In genomic region chr8:122550234-122550994, GRCm38 (mm10) we compare ENCODE assay signal across 8 mouse cellular contexts. TPM values are rescaled to one million over a fixed set of nuclear protein-coding genes. Genes with fewer than 3 reads are reported as not detected.
A peak's percentile ranks its signal among the peaks of the same experiment; 100 is the strongest.
DNase-seq lines count a peak whose midpoint lies in the region; ATAC-seq and TF ChIP-seq lines count a peak whose summit lies in the region.

No protein-coding gene starts in this region.

- H3K9ac ChIP-seq in heart, embryonic 12.5 days, result peak overlapping the region; percentile 91
- H3K9ac ChIP-seq in kidney, postnatal 0 days (ENCODE audit: low read depth, low read length), result peak overlapping the region; percentile 92

- 2% methylated on average over 51 of the region's 52 CpGs for WGBS in heart, embryonic 12.5 days
- WGBS in kidney, postnatal 0 days, result 3% methylated on average over 52 of the region's 52 CpGs

- H3K27me3 ChIP-seq in heart, embryonic 12.5 days (replicated peaks), result no peaks in the 10 kb centered on the region
- H3K27me3 ChIP-seq in kidney, postnatal 0 days (ENCODE audit: insufficient read depth, low read length), result no peaks in the 10 kb centered on the region

- peak; percentile 12 for ATAC-seq in heart, embryonic 12.5 days (ENCODE audit: insufficient number of reproducible peaks, low FRiP score)
- peak; percentile 43 for ATAC-seq in kidney, postnatal 0 days (replicated peaks; ENCODE audit: low FRiP score, low read depth)

- peak overlapping the region; percentile 86 for H3K27ac ChIP-seq in heart, embryonic 12.5 days (ENCODE audit: poor library complexity, severe bottlenecking)
- H3K27ac ChIP-seq in kidney, postnatal 0 days, result peak overlapping the region; percentile 91

- H3K4me1 ChIP-seq in heart, embryonic 12.5 days (replicated peaks), result peaks cover 45% of the 10 kb centered on the region
- peaks cover 48% of the 10 kb centered on the region for H3K4me1 ChIP-seq in kidney, postnatal 0 days (replicated peaks; ENCODE audit: insufficient read depth, low read length)

- peak overlapping the region; percentile 75 for H3K4me2 ChIP-seq in heart, embryonic 12.5 days
- peak overlapping the region; percentile 88 for H3K4me2 ChIP-seq in kidney, postnatal 0 days (ENCODE audit: low read length)

- H3K4me3 ChIP-seq in heart, embryonic 12.5 days, result peak overlapping the region; percentile 70
- peak overlapping the region; percentile 72 for H3K4me3 ChIP-seq in kidney, postnatal 0 days (replicated peaks; ENCODE audit: low read depth, low read length)

- no peak for TF ChIP-seq CTCF in kidney, postnatal 0 days (IDR thresholded peaks at IDR 0.05; ENCODE audit: low read depth)

- H3K9me3 ChIP-seq in heart, embryonic 12.5 days (replicated peaks), result no peaks in the 10 kb centered on the region
- H3K9me3 ChIP-seq in kidney, postnatal 0 days (replicated peaks; ENCODE audit: low read length), result no peaks in the 10 kb centered on the region

- peak; percentile 33 for DNase-seq in right cerebral cortex, postnatal 4 days
- DNase-seq in right cerebral cortex, postnatal 36 days (ENCODE audit: low spot score in 2 of 2), result no peak
- DNase-seq in embryo, embryonic 10 days (ENCODE audit: low spot score), result peak; percentile 64
- DNase-seq in kidney, postnatal 0 days (ENCODE audit: low spot score), result peak; percentile 77
- DNase-seq in mesoderm, embryonic 11.5 days (ENCODE audit: low read depth, low spot score), result peak; percentile 68
- peak; percentile 55 to 61 for DNase-seq in thymus, postnatal 36 days
- DNase-seq in frontal cortex, postnatal 25 days (ENCODE audit: low spot score in 2 of 2), result no peak

- no peaks in the 10 kb centered on the region for H3K36me3 ChIP-seq in heart, embryonic 12.5 days
- H3K36me3 ChIP-seq in kidney, postnatal 0 days (ENCODE audit: insufficient read depth, low read length), result no peaks in the 10 kb centered on the region

RNA-seq across cellular contexts. Expression of gene Piezo1, which starts 0.7 kb away (rescaled TPM):
- polyA plus RNA-seq in heart, embryonic 12.5 days (2016; fragmentation: Nextera tagmentation; extraction: Ambion mirVana), result 25.5 and 27.8 TPM in 2 replicates
- 12.5 and 14.9 TPM in 2 replicates for polyA plus RNA-seq in kidney, postnatal 0 days (2015; fragmentation: Nextera tagmentation; extraction: Ambion mirVana)

RNA-seq across cellular contexts. Expression of gene Cdt1, which starts 17.4 kb away (rescaled TPM):
- polyA plus RNA-seq in heart, embryonic 12.5 days (2016; fragmentation: Nextera tagmentation; extraction: Ambion mirVana), result 36.9 and 38.9 TPM in 2 replicates
- polyA plus RNA-seq in kidney, postnatal 0 days (2015; fragmentation: Nextera tagmentation; extraction: Ambion mirVana), result 21.2 and 24.7 TPM in 2 replicates

RNA-seq across cellular contexts. Expression of gene Aprt, which starts 26.3 kb away (rescaled TPM):
- 209 and 232 TPM in 2 replicates for polyA plus RNA-seq in heart, embryonic 12.5 days (2016; fragmentation: Nextera tagmentation; extraction: Ambion mirVana)
- 354 and 392 TPM in 2 replicates for polyA plus RNA-seq in kidney, postnatal 0 days (2015; fragmentation: Nextera tagmentation; extraction: Ambion mirVana)

Comparison
In these comparisons a context has a peak if more than half of its experiments do, and no peak if none do; other contexts are left out.
1. DNase-seq: peak in right cerebral cortex, postnatal 4 days (single experiment), embryo, embryonic 10 days (single experiment), kidney, postnatal 0 days (single experiment), mesoderm, embryonic 11.5 days (single experiment) and thymus, postnatal 36 days (2 of 2); none in right cerebral cortex, postnatal 36 days (0 of 2) and frontal cortex, postnatal 25 days (0 of 2).